Mouse (Mus musculus): ENCODE measurements around the gene Meis3.

Meis3 gene

DNA sequence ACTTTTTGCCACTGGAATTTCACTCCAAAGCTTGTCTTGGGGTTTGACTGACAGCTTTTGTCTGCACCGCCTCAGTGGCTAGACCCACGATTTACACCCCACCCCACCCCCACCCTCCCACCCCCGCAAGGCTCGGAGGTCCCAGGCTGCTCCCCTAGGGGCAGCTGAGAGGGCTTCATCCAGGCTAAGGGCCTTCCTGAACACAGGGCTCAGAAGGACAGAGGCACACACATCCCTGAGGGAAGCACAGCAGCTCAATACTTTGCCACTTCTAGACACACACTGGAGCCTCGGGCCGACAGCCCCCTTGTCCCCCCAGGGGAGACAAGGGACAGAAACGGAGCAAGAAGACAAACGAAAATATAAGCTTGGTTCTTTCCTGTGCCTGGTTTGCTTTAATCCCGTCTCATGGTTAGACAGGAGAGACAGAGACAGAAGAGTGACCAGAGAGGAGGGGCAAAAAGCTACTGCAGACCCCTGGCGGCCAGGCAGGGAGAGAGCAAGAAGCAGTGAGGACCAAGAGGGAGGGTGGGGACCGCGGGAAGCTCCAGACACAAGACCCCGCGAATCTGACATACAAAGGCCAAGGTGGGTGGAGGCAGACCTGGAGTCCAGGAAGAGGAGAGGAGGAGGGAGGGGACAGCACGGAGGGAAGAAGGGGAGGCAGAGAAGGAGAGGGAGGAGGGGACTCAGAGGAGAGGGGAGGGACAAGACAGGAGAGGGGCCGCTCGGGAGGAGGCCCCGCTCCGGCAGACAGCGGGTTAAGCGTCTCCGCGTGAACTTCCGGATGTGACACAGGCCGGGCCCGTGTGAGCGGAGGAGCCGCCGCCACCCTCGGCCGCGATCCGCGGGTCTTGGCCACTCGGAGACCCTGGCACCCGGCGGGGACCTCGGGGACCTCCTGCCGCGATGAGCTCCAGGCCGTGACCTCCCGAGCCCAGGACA, at the start of gene Meis3:
Meis3 (plus strand) TSS at position 494 of the 945 bp plus-strand sequence.
- DNase-seq (ENCODE audit: low spot score) = peak; percentile 67

DNA sequence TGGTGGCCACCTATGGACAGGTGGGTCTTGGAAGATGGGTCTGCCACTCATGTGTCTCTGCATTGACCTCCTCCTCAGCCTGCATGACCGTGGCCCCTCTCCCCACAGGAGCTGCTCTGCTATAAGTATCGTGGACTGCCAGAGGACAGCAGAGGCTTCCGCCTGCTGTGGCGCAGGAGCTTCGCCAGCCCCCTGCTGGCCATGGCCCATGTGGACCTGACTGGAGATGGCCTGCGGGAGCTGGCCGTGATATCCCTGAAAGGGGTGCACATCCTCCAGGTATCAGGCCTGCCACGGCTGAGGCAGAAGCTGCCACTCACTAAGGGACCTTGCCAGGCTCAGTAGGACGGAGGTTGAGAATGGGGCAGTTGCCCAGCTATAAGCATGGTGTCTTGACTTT, 49.1 kb upstream of the Meis3 start:
- no peak for DNase-seq (ENCODE audit: low spot score)

DNA sequence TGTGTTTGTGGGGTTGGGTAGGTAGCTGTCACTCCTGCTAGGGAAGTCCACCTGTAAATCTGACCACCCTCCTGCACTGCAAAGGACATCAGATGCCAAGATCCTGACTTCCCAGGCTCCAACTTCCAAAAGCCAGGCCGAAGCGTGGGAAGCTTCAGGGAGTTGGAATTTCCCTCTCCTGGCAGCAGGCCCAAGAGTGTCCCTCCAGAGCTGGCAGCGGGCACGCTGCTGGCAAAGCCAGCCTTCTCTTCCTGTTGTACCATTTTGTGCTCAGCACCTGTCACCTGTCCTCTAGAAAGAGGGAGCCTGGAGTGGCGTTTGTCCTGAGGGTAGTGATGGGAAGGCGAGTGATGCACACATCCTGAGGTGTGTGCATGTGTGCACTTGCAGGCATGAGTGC, 46.5 kb upstream of the Meis3 start:
- peak; percentile 61 for DNase-seq (ENCODE audit: low spot score)

DNA sequence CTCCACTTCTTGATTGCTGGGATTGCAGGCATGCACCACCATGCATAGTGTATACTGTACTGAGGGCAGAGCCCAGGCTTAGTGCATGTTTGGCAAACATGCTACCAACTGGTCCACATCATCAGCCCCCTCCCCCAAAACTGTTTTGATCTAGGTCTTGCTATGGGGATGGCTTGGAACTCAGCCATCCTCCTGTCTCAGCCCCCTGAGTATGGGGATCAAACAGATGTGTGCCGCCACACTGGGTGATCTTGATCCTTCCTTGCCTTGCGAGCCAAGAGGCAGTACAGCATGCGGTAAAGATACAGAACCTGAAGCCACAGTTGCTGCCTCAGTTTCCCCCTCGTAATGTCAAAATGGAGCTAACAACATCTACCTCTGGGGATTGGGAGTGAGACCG, 46.0 kb upstream of the Meis3 start:
- no peak for DNase-seq (ENCODE audit: low spot score)

DNA sequence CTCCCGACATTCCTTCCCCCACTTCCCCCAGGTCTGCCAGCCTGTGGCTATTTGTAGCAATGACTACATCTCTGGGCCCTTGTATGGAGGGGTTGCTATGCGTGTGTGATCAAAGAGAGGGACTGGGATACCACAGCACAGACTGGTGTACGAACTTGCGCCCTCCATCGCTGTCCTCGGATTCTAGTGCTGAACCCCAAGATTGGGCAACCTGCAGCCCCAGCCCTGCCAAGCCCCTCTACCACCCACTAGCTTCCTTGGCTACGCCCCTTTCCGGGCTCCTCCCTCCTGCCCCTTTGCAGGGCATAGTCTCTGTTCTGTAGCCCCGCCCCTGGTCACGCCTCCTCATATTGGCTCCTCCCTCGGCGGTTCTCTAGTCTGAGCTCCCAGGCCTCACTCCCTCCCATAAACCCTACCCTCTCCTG, 45.5 kb upstream of the Meis3 start, which contains the start of gene Slc8a2:
Slc8a2 (plus strand) TSS at position 406 of the 425 bp plus-strand sequence.
- peak; percentile 91 for DNase-seq (ENCODE audit: low spot score)

DNA sequence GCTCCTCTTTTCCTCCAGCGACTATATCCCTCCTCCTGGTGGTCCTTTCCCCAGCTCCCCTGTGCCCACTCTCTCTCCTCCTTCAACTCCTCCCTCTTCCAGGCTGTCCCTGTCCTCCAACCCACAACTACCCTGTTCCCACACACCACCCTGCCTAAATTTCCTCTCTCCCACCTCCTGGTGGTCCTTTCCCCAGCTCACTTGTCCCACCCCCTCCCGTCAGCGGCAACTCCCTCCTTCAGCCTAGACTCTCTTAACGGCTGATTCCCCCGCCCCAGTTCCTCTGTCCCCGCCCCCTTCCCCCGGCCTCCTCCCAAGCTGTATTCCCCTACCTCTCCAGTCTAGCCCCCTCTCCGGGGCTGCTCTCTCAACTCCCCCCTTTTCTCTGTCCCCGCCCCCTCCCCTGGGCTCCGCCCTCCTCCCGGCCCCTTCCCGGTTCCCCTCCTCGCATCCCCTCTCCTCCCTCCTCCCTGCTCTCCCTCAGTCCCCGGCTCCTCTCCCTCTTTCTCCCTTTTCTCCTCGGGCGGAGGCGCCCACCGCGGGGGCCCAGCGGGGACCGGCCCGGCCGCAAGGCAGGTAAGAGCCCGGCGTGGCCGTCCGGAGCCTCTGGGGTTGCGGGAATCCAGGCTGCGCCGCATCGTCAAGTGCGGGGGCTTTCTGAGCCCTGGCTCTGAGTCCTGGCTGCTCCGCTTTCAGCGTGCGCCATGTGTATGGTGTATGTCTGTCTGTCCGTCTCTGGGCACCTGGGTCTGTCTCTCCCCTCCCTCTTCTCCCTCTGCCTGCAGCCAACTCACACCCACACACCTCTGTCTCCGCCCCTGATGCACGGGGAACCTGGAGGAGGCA, 44.8 kb upstream of the Meis3 start:
- DNase-seq (ENCODE audit: low spot score) = peak; percentile 74

DNA sequence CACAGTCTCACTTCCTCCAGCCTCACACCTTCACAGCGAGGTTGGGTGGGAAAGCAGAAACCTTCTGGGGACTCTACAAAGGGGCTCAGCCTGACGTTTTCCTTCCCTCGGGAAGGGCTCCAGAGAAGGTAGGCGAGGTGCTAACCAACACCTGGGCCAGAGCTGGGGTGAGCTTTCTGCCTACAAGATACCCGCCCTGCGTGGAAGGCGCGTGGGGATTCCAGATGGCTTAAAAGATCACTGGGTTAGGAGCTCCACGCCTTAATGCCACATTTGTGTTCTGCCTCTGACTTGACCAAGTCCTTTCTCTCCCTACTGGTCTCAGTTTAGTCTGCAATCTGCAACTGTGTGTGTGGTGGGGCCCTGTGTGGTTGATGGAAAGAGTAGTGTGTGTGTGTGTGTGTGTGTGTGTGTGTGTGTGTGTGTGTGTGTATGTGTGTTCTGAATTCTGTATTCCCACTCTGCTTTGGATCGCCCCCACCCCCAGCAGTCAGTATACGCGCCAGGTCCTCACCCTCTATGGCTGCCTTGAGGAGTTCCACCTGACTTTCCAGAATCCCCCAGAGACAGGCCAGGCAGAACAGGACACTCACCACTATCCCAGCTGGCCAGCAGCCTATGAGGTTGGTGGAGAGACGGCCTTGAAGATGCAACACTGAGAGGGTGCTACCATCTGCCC, 43.8 kb upstream of the Meis3 start:
- DNase-seq (ENCODE audit: low spot score) = no peak

DNA sequence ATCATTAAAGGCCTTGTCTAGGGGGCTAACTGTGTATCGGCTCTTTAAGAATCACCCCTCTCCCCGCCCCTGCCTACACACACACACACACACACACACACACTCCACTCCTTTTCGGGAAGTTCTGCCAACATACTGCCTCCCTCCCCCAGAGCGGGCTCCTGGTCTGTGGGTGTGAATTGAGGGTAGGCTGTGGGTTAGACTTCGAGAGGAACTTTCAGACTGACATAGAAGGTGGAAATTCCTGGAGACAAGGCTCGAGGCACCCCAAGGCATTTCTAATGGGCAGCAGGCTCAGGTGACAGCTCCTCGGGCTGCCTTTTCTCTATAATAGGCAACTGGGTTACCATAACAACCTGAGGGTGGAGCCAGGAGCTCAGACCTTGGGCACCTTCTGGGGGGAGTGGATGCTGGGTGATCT, 42.7 kb upstream of the Meis3 start:
- no peak for DNase-seq (ENCODE audit: low spot score)

DNA sequence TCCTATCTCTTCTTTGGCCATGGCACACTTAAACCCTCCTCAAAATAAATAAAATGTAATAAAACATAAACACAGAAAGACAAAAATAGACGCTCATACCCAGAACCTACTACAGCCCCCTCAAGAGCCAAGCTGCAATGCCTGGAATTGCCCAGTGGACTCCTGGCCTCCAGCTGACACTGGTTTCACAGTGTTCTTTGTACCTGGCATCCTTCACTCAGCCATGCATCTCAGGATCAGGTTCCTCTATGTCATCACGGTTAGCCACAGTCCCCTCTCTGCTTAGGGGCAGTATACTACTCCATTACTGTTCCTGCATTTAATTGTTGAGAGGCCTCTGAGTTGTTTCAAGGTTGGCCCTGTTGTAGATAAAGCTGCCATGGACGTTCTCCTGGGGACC, 42.0 kb upstream of the Meis3 start:
- no peak for DNase-seq (ENCODE audit: low spot score)

DNA sequence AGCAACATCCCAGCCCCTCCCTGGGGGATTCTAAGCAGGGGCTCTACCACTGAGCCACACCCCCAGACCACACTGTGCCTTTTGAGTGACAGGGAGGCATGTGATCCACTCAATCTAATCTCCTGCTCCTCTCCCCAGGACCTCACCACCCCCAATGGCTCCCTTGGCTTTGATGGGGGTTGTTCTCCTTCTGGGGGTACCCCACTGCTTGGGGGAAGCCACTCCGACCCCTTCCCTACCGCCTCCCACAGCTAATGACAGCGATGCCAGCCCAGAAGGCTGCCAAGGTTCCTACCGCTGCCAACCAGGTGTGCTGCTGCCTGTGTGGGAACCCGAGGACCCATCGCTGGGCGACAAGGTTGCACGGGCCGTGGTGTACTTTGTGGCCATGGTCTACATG, 41.2 kb upstream of the Meis3 start:
- no peak for DNase-seq (ENCODE audit: low spot score)

DNA sequence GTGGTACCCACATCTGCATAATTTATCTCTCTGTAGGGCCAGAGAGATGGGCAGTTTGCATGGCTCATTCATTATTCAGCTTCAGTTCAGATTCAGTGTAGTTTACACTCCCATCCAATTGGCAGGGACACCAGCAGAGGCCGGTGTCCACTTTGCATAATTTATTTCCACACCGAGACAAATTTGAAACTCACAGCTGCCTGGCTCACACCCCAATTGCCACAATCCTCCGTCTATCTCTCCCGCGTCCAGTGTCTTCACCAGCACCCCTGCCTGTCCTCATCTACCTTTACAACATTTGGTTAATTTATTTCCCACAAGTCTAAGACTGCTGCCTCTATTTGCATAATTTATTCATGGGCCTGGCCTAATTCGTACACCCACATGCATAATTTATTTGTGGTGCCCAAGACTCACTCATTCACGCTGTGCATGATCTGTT, 39.9 kb upstream of the Meis3 start:
- DNase-seq (ENCODE audit: low spot score) = no peak

DNA sequence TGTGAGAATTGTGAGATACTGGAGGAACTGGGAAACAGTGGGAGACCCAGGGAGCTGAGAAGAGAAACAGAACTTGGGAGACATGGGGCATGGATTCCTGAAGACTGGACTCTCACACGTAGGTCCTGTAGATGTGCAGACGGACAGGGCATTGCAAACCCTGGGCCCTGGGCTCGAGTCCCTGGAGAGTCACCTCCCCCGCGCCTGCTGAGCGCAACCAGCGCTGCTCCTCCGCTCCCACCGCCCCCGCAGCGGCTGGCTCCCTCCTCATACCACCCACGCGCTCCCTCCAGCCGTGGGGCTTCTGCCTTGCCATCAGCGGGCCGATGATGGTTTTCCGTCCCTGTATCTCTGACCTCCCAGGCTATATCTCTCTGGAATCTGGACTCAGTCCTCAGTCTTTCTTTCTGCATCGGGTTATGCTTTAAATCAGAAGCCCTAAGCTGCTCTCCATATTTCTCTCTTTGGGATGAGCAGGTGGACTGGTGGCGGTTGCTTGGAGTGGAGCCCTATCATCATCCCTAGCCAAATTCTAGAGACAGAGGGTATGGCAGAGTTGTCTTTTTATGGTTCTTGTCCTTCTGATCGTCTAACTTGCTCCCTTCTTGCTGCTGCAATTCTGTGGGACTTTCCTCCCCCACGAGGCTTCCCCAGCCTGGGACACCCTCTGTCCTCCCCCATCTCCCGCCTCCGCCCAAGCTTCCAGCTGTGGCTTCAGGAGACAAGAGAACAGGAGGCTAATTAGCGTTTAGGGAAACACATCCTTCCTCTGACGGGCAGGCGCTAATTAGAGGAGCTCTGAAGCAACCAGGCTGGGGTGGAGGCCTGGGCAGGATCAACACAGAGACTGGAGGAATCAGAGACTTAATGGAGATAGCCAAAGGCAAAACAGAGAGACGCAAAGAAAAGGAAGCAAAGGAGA, 28.1 kb upstream of the Meis3 start:
- no peak for DNase-seq (ENCODE audit: low spot score)

DNA sequence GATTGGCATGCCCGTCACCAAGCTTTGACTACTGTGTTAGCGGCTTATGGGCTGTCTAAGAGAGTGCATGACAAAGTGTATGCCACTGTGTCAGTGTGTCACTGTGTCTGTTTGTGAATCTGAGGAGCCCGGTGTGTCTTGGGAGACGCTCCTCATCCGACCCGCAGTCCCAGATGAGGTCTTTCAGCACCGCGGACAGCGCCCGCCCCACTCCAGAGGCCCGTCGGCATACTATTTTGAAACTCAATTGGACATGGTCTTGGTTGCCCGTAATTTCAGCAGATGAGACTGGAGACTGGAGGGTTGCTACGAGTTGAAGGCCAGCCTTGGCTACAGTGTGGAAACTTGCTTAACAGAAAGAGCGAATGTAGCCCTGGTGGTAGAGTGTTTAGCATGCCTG, 27.2 kb upstream of the Meis3 start:
- DNase-seq (ENCODE audit: low spot score) = peak; percentile 90

DNA sequence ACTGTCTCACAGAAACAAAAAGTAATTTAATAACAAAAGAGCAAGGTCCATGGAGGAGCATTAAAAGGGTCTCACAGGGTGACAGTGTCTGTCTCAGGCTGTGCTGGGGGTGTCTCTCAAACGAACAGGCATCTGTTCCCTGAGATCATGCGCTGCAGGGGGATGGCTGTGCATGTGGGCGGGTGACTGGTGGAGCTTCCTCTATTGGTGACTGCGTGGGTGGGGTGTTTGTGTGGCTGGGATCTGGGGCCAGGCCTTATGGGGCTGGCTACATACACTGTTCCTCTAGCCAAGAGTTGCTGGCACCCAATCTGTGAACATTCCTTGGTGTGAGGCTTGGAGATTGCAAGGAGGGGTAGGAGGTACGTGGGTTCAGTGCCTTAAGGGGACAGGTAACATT, 25.6 kb upstream of the Meis3 start:
- no peak for DNase-seq (ENCODE audit: low spot score)

DNA sequence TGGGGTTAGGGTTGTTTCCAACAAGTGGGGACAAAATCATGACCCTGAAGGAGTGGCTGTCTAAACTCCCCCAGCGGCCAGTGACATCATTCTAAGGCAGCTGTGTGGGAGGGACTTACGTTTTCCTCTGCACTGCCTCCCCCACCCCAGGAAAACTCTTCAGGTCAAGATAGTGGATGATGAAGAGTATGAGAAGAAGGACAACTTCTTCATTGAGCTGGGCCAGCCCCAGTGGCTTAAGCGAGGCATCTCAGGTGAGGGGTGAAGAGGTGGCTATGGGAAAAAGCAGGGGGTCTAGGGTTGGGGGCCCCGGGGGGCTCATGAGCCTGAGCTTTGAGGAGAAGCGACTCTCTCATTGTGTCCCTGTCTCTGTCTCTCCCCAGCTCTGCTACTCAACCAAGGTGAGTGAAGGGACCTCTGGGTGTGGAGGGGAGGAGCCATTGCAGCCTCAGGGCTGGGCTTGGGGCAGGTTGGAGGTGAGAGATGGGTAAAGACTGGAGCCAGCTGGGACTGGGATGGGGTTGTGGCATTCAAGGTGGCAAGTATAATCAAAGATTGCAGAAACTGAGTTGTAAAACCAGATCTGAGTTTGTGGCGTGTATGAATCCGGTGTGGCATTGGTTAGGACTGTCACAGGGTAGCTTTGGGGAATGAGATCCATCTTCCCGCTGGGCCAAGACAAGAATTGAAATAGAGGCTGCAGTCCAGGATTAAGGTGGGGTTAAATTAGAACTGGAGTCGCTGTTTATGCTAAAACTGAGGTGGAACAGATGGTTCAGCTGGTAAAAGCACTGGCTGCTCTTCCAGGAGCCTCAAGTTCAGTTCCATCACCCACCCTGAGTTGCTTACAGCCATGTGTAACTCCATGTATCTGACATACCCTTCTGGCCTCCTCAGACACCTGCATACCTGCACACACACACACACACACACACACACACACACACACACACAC, 24.4 kb upstream of the Meis3 start:
- DNase-seq (ENCODE audit: low spot score) = no peak

DNA sequence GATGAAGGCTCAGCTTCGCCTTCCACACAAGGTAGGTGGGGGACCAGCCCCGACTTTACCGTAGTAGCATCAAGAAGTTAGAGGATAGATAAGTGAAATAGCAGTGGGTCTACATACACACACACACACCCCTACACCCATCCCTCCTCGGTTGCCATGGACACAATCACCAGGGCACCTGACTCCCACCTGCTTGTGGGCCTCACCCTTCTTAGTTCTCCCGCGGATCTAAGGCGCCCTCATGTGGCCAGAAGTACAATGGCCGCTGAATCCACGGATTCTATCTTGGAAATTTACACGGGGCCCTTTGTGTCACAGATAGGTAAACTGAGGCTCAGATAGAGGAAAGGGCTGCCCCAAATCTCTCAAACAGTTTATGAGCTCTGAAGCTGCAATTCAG, 21.4 kb upstream of the Meis3 start:
- DNase-seq (ENCODE audit: low spot score) = peak; percentile 73

DNA sequence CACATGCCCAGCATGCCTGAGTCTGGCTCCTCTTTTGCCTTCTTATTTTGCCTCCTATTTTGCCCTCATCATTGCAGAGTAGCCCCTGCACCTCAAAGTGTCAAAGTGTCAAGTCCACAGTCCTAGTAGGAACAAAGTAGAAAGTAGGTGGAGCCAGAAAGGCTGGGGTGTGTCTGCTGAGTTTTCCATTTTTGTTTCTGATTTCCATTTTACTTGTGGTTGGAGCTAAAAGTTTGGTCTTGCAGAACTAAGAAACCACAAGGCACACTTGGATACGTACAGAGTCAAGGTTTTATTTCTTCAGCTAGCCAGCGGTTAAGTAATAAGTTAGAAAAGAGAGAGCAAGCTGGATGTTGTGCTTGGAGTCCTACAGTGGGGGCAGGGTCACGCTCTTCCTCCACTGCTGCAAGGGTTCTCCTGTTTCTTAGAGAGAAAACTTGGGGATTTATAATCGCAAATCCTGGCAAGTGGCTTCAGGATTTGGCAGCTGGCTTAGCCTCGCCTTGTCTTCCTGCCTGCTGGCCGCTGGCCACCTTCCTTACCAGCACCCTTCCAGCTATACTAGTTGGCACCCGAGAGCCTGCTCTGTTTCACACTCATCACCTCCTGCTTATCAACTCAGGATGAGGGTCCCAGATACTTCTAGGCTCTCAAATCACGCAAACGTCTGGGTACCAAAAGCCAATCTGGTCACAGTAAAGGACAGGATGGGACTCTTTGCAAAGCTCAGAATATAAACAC, 19.6 kb upstream of the Meis3 start:
- no peak for DNase-seq (ENCODE audit: low spot score)

DNA sequence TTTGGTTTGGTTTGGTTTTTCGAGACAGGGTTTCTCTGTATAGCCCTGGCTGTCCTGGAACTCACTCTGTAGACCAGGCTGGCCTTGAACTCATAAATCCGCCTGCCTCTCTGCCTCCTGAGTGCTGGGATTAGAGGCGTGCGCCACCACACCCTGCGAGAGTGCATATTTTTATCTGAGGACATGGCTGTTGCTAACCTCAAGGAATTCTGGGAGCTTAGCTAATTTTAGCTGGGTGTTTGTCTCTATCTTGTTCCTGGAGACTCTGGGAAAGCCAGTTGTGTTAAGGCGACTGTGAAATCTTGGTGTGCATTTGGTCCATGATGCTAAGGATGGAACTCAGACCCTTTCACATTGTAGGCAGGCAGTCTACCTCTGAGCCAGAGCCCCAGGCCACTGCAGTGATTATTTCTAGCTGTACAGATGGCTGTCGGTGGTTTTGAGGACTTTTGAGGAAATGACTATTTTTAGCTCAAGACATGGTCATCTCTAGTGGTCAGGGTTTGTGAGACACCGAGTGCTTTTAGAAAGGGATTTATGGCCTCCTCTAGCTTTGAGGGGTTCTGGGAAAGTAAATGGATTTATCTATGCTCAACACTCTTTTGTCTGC, 18.7 kb upstream of the Meis3 start:
- no peak for DNase-seq (ENCODE audit: low spot score)

DNA sequence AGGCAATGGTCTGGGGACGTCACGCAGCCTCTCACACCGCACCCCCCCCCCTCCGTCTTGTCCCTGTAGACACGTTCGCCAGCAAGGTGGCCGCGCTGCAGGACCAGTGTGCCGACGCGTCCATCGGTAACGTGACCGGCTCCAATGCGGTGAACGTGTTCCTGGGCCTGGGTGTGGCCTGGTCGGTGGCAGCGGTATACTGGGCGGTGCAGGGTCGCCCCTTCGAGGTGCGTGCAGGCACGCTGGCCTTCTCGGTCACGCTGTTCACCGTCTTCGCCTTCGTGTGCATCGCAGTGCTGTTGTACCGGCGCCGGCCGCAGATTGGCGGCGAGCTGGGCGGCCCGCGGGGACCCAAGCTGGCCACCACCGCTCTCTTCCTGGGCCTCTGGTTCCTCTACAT, 16.2 kb upstream of the Meis3 start:
- no peak for DNase-seq (ENCODE audit: low spot score)
